10 mouse cellular contexts compared by ENCODE assay signal in genomic region chr6:99264192-99265093, GRCm38 (mm10).
DNase-seq lines count a peak whose midpoint lies in the region; ATAC-seq lines count a peak whose summit lies in the region.
"Had no signal": no experiment of that assay in that cellular context is flagged by ENCODE, and none has a peak within 500 bp of the region (broad histone marks: within the 10 kb centered on the region; RNA-seq: fewer than 3 reads in every experiment).

No protein-coding gene starts in this region.

- H3K4me1 ChIP-seq in heart, embryonic 13.5 days = peaks cover 82% of the 10 kb centered on the region
- H3K4me1 ChIP-seq in heart, embryonic 16.5 days (ENCODE audit: control insufficient read depth, insufficient read depth, low read length) = peaks cover 65% of the 10 kb centered on the region

- DNase-seq in heart, adult 8-10 months (ENCODE audit: low spot score) = no peak
- peak; percentile 60 to 64 for DNase-seq in B cell, adult 2 months
- DNase-seq in lung, postnatal 25 days (ENCODE audit: low spot score) = peak; percentile 24
- no peak for DNase-seq in layer of hippocampus, postnatal 10 days (ENCODE audit: low spot score in 2 of 2)
- no peak for DNase-seq in ovary, postnatal 14 days (ENCODE audit: low spot score)
- no peak for DNase-seq in c-Kit-positive CD71-positive TER-119-positive erythroid progenitor cells, embryonic 14.5 days (ENCODE audit: low spot score)
- DNase-seq: gastrocnemius, postnatal 25 days had no signal

- no peaks in the 10 kb centered on the region for H3K27me3 ChIP-seq in heart, embryonic 13.5 days (replicated peaks)
- H3K27me3 ChIP-seq in heart, embryonic 16.5 days (ENCODE audit: control insufficient read depth, insufficient read depth, low read length) = no peaks in the 10 kb centered on the region

- no peak for ATAC-seq in heart, embryonic 13.5 days (ENCODE audit: extremely low read depth, insufficient number of reproducible peaks, low FRiP score, low TSS enrichment)
- 0 out of 2 replicates have a peak, but pooled peaks have one; percentile 28 for ATAC-seq in heart, embryonic 16.5 days (replicated peaks; ENCODE audit: extremely low read depth, insufficient read depth, low FRiP score)

- peak overlapping the region; percentile 54 for H3K9ac ChIP-seq in heart, embryonic 13.5 days
- H3K9ac ChIP-seq in heart, embryonic 16.5 days (ENCODE audit: low read length) = no peak overlapping the region
- H3K9ac ChIP-seq: embryonic facial prominence, embryonic 13.5 days had no signal

- peak overlapping the region; percentile 5; the same call in 1 of the 2 replicates for H3K4me3 ChIP-seq in heart, embryonic 13.5 days
- no peak overlapping the region for H3K4me3 ChIP-seq in heart, embryonic 16.5 days (ENCODE audit: low read length)
- H3K4me3 ChIP-seq: embryonic facial prominence, embryonic 13.5 days had no signal

- no peaks in the 10 kb centered on the region for H3K9me3 ChIP-seq in heart, embryonic 13.5 days
- H3K9me3 ChIP-seq in heart, embryonic 16.5 days (replicated peaks; ENCODE audit: control insufficient read depth, low read length) = no peaks in the 10 kb centered on the region
- H3K9me3 ChIP-seq: embryonic facial prominence, embryonic 13.5 days had no signal

- H3K36me3 ChIP-seq in heart, embryonic 13.5 days = no peaks in the 10 kb centered on the region
- H3K36me3 ChIP-seq in heart, embryonic 16.5 days (ENCODE audit: control insufficient read depth, insufficient read depth) = no peaks in the 10 kb centered on the region
- H3K36me3 ChIP-seq: embryonic facial prominence, embryonic 13.5 days had no signal

- peak overlapping the region; percentile 43 for H3K27ac ChIP-seq in heart, embryonic 13.5 days (replicated peaks)
- H3K27ac ChIP-seq in heart, embryonic 16.5 days (ENCODE audit: low read length) = peak overlapping the region; percentile 5; the same call in 1 of the 2 replicates

- peak overlapping the region; percentile 69 for H3K4me2 ChIP-seq in heart, embryonic 13.5 days
- peak overlapping the region; percentile 27; the same call in 1 of the 2 replicates for H3K4me2 ChIP-seq in heart, embryonic 16.5 days (ENCODE audit: low read depth, low read length)

- WGBS in heart, embryonic 13.5 days = 51% methylated on average over 13 of the region's 13 CpGs
- 52% methylated on average over 13 of the region's 13 CpGs for WGBS in heart, embryonic 16.5 days

Comparison
In these comparisons a context has a peak if more than half of its experiments do, and no peak if none do; other contexts are left out.
1. DNase-seq: peak in B cell, adult 2 months (2 of 2) and lung, postnatal 25 days (single experiment); none in heart, adult 8-10 months (single experiment), layer of hippocampus, postnatal 10 days (0 of 2), ovary, postnatal 14 days (single experiment) and c-Kit-positive CD71-positive TER-119-positive erythroid progenitor cells, embryonic 14.5 days (single experiment).